Mouse (Mus musculus) lung, adult 2 months (tissue): ENCODE data around the gene Olfr1396.

Experiments
- CTCF ChIP-seq: fragments of 200-500 bp; IDR thresholded peaks from 2 replicates; pipeline ENCODE4 v1.5.1; 2011; ENCODE audit warnings: mild to moderate bottlenecking, low read length, control low read depth; ENCODE audit not compliant: insufficient read depth
- POLR2A ChIP-seq: fragments of 200-500 bp; IDR thresholded peaks from 2 replicates; pipeline ENCODE4 v1.6.1; 2011; ENCODE audit warnings: low read depth, mild to moderate bottlenecking, control low read depth, low read length, borderline replicate concordance; ENCODE audit errors: extremely low read depth

DNA sequence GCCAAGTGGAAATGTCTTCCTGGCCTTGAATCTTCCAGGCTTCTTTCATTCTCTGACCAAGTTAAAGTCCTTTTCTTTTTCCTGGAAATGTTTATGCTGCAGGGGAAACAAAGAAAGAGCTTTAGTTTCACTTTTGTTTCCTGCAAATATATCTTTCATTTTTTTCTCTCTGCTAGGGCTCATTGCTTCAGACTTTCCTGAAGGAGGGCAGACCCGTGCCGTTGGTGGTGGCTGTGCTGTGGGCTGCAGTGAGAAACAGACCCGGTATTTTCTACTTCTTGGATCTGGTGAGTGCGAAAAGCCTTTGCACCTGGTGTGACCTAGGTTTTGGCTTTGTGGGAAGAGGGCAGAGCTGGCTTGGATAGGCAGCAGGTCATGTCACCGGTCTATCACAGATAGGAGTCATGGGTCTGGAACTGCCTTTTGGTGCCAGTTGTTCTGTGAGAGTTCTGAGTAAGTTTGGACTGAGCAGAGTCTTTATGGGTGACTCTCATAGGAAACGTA, 27.8 kb downstream of the Olfr1396 start:
- TF ChIP-seq CTCF, result no peak
- peak; percentile 51; the same call in 1 of the 2 replicates for TF ChIP-seq POLR2A
